Mouse (Mus musculus): Measurements from ENCODE around the gene Sspo. TPM values are rescaled to one million over a fixed set of nuclear protein-coding genes. Genes with fewer than 3 reads are reported as not detected.

Sspo gene
- polyA plus RNA-seq, 1 experiment from 2014 or later, result 0.61 TPM

- H3K4me2 ChIP-seq, result peak overlapping the region; percentile 64
- H3K27me3 ChIP-seq (replicated peaks), result peaks cover 35% of the 10 kb centered on the region
- ATAC-seq (ENCODE audit: insufficient number of reproducible peaks, low FRiP score), result no peak
- H3K27ac ChIP-seq (ENCODE audit: poor library complexity, severe bottlenecking), result no peak overlapping the region
- no peaks in the 10 kb centered on the region for H3K9me3 ChIP-seq (replicated peaks)
- H3K4me1 ChIP-seq (replicated peaks), result peaks cover 71% of the 10 kb centered on the region
- no peak overlapping the region for H3K9ac ChIP-seq
- peaks cover 54% of the 10 kb centered on the region for H3K36me3 ChIP-seq
- H3K4me3 ChIP-seq, result peak overlapping the region; percentile 33
- 42% methylated on average over 35 of the region's 35 CpGs for WGBS
These were observed 10.2 kb upstream of the Sspo start for GRCm38 (mm10) chr6:48437679-48438376.

DNA sequence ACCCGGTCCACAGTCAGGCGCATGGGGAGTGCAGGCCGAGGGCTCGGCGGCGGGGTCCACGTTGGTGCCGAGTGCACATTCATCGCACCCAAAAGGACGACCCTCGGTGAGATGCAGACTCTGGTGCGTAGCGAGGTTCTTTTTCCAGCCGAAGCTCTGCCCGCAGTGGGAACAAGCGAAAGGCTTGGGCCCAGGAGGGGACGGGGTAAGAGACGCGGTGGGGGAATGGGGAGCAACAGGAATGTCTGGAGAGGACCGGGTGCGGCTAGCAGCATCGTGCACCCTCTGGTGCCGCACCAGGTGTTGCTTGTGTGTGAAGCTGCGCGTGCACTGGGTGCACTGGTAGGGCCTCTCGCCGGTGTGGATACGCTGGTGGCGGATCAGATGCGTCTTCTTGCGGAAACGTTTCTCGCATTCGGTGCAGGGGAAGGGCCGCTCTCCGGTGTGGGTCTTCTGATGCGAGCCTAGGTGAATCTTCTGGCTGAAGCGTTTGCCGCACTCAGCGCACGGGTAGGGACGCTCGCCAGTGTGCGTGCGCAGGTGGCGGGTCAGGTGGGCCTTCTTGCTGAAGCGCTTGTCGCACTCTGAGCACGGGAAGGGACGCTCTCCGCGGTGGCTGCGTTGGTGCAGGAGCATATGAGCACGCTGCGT is 9.4 kb upstream of the Sspo start:
- peaks cover 54% of the 10 kb centered on the region for H3K36me3 ChIP-seq
- ATAC-seq (ENCODE audit: insufficient number of reproducible peaks, low FRiP score), result 0 out of 2 replicates have a peak, but pooled peaks have one; percentile 7
- no peaks in the 10 kb centered on the region for H3K9me3 ChIP-seq (replicated peaks)
- peak overlapping the region; percentile 64 for H3K4me2 ChIP-seq
- H3K9ac ChIP-seq, result peak overlapping the region; percentile 39; the same call in 1 of the 2 replicates
- 33% methylated on average over 55 of the region's 55 CpGs for WGBS
- peaks cover 69% of the 10 kb centered on the region for H3K4me1 ChIP-seq (replicated peaks)
- peak overlapping the region; percentile 33 for H3K4me3 ChIP-seq
- H3K27me3 ChIP-seq (replicated peaks), result peaks cover 35% of the 10 kb centered on the region
- H3K27ac ChIP-seq (ENCODE audit: poor library complexity, severe bottlenecking), result no peak overlapping the region

DNA sequence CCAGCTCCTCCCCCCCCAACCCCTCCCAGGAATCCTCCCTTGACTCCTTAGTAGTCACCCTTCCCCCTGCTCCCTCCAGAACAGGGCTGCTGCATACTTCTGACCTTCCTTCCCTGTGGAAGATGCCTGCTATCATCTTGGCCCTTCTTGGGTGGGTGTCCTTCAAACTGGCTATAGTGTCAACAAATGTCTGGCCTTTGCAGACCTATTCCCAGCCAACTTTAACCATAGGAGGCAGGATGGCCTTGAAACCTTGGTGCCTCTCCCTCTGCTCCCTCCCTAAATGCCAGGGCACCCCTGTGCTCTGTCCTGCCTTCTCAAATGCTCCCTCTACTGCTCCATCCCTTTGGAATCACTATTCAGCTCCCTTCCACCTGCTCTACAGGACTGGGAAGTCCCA is 8.4 kb upstream of the Sspo start:
- peaks cover 70% of the 10 kb centered on the region for H3K4me1 ChIP-seq (replicated peaks)
- H3K36me3 ChIP-seq, result peaks cover 54% of the 10 kb centered on the region
- H3K27me3 ChIP-seq (replicated peaks), result peaks cover 35% of the 10 kb centered on the region
- H3K4me3 ChIP-seq, result no peak overlapping the region
- no peak for ATAC-seq (ENCODE audit: insufficient number of reproducible peaks, low FRiP score)
- no peak overlapping the region for H3K27ac ChIP-seq (ENCODE audit: poor library complexity, severe bottlenecking)
- peak overlapping the region; percentile 64; the same call in 1 of the 2 replicates for H3K4me2 ChIP-seq
- H3K9me3 ChIP-seq (replicated peaks), result no peaks in the 10 kb centered on the region
- no peak overlapping the region for H3K9ac ChIP-seq

DNA sequence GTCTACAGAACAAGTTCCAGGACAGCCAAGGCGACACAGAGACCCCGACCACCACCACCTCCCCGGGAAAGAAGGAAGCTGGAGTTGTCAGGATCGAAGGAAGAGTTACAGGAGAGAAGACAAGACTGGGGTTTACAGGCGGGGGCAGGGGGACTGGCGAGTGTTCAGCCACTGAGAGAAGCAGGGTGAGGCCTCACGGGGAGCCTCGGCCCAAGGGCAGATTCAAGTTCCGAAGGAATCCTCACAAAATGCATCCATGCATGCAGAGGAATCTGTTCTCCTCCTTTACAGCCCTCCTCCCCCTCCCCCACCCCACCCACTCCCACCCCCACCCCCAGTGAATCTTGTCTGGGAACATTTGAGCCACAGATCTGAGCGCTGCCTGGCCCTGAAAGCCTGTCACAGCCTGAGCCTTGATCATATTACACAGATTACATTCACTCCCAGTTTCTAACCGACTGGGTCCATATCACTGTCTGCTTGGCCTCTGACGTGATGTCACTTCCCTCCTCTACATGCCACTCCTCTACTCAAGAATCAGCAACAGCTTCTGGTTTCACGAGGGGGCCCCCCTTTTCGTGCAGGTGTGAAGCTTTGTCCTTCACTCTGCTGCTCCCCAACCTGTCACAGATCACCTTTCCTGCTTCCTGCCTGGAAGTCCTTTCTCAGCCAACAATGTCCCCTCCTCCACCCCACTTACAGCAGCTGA is 7.6 kb upstream of the Sspo start:
- 35% methylated on average over 14 of the region's 14 CpGs for WGBS
- Histone ChIP-seq H3K9me3 (replicated peaks) (no peaks in the 10 kb centered on the region), H3K36me3 (peaks cover 54% of the 10 kb centered on the region), H3K27me3 (replicated peaks) (peaks cover 35% of the 10 kb centered on the region), H3K4me1 (replicated peaks) (peaks cover 62% of the 10 kb centered on the region), H3K9ac (no peak overlapping the region), H3K4me2 (no peak overlapping the region), H3K27ac (ENCODE audit: poor library complexity, severe bottlenecking) (no peak overlapping the region), H3K4me3 (no peak overlapping the region)
- ATAC-seq (ENCODE audit: insufficient number of reproducible peaks, low FRiP score), result no peak

- Histone ChIP-seq H3K27ac (ENCODE audit: poor library complexity, severe bottlenecking) (peak overlapping the region; percentile 95), H3K4me2 (peak overlapping the region; percentile 92), H3K9ac (peak overlapping the region; percentile 93), H3K4me1 (replicated peaks) (peaks cover 49% of the 10 kb centered on the region), H3K27me3 (replicated peaks) (peaks cover 20% of the 10 kb centered on the region), H3K4me3 (peak overlapping the region; percentile 89), H3K36me3 (peaks cover 33% of the 10 kb centered on the region), H3K9me3 (replicated peaks) (no peaks in the 10 kb centered on the region)
- ATAC-seq (ENCODE audit: insufficient number of reproducible peaks, low FRiP score), result peak; percentile 87
- WGBS, result 2% methylated on average over 19 of the region's 19 CpGs
These were observed 4.3 kb upstream of the Sspo start for GRCm38 (mm10) chr6:48443592-48444309.

DNA sequence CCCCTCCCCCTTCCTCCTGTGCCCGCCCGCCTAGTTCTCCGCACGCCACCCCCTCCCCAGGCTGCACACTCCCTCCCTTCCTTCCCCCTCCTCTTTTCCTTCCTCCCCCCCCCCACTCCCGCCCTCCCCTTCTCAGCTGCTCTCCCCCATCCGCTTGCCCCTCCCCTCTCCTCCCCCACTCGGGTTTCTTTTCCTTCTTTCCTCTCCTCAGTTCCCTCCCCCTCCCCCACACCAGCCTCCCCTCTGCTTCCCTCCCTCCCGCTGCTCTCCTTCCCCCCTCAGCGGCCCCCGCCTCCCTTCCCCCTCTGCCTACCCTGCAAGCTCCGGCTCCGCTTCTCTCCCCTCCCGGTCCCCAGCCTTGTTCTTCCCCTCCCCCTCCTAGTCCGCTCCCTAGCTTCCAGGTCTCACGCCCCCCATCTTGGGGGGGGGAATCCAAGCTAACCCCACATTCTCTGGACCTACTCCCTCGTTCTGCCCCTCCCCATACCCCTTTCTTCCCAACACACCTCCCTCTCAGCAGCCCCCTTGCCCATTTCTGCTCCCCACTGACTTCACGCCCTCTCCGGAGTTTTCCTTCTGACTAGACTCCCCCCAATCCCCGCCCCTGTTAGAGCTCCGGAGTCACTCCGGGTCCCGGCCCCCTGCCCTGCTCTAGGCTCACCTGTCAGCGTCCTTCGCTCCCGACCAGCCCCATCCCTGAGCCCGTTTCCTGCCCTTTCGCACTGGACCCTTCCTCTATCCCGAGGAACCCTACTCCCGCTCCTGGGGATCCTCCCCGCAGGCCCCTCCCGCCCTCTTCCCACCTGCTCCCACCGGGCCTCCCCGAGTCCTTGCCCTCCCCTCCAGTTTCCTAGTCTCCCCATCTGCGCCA is 3.5 kb upstream of the Sspo start:
- H3K4me2 ChIP-seq, result peak overlapping the region; percentile 92
- WGBS, result 1% methylated on average over 33 of the region's 34 CpGs
- peak overlapping the region; percentile 95 for H3K27ac ChIP-seq (ENCODE audit: poor library complexity, severe bottlenecking)
- peaks cover 25% of the 10 kb centered on the region for H3K36me3 ChIP-seq
- peak; percentile 71 for ATAC-seq (ENCODE audit: insufficient number of reproducible peaks, low FRiP score)
- H3K4me3 ChIP-seq, result peak overlapping the region; percentile 89
- peak overlapping the region; percentile 93 for H3K9ac ChIP-seq
- H3K9me3 ChIP-seq (replicated peaks), result no peaks in the 10 kb centered on the region
- peaks cover 41% of the 10 kb centered on the region for H3K4me1 ChIP-seq (replicated peaks)
- peaks cover 12% of the 10 kb centered on the region for H3K27me3 ChIP-seq (replicated peaks)

GRCm38 (mm10) chr6:48445181-48446101 is 2.6 kb upstream of the Sspo start, which contains the start of gene Zfp467:
Gene Zfp467 (minus strand): TSS chr6:48445825.
- H3K27ac ChIP-seq (ENCODE audit: poor library complexity, severe bottlenecking), result peak within 1 kb of the TSS; percentile 95
- ATAC-seq (ENCODE audit: insufficient number of reproducible peaks, low FRiP score), result peak; percentile 40
- H3K9ac ChIP-seq, result peak within 1 kb of the TSS; percentile 93

DNA sequence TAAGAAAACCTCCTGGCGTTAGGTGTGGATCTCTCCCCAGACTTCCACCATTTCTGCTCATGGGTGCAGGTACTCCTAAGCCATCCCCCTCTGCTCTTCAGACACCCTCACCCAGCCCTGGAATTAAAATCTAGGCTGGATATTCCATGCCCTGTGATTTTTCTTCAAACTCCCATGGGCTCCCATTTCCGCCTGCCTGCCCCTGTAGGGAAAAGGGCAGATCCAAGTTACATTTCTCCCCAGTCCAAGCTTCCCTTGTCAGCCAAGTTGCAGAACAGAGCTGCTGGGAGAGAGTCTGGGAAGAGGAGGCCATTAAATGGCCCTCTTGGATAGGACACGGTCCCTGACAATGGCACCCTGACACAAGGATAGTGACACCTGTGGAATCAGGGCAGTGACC is 1.8 kb upstream of the Sspo start:
- H3K27ac ChIP-seq (ENCODE audit: poor library complexity, severe bottlenecking), result peak overlapping the region; percentile 95
- H3K4me2 ChIP-seq, result peak overlapping the region; percentile 92
- no peaks in the 10 kb centered on the region for H3K9me3 ChIP-seq (replicated peaks)
- H3K4me3 ChIP-seq, result peak overlapping the region; percentile 89
- H3K36me3 ChIP-seq, result peaks cover 15% of the 10 kb centered on the region
- H3K27me3 ChIP-seq (replicated peaks), result 0 out of 2 replicates have a peak, but pooled peaks cover 6% of the 10 kb centered on the region
- no peak for ATAC-seq (ENCODE audit: insufficient number of reproducible peaks, low FRiP score)
- peaks cover 24% of the 10 kb centered on the region for H3K4me1 ChIP-seq (replicated peaks)
- 37% methylated on average over 3 of the region's 3 CpGs for WGBS
- peak overlapping the region; percentile 93 for H3K9ac ChIP-seq

More at GRCm38 (mm10) chr6:48445181-48446101, 2.6 kb upstream of the Sspo start, which contains the start of gene Zfp467:
- Histone ChIP-seq H3K36me3 (peaks cover 18% of the 10 kb centered on the region), H3K4me1 (replicated peaks) (peaks cover 32% of the 10 kb centered on the region), H3K27me3 (replicated peaks) (0 out of 2 replicates have a peak, but pooled peaks cover 8% of the 10 kb centered on the region), H3K4me2 (peak within 1 kb of the TSS; percentile 92), H3K4me3 (peak within 1 kb of the TSS; percentile 89), H3K9me3 (replicated peaks) (no peaks in the 10 kb centered on the region)
- WGBS, result under 1% methylated on average over 62 of the region's 65 CpGs

DNA sequence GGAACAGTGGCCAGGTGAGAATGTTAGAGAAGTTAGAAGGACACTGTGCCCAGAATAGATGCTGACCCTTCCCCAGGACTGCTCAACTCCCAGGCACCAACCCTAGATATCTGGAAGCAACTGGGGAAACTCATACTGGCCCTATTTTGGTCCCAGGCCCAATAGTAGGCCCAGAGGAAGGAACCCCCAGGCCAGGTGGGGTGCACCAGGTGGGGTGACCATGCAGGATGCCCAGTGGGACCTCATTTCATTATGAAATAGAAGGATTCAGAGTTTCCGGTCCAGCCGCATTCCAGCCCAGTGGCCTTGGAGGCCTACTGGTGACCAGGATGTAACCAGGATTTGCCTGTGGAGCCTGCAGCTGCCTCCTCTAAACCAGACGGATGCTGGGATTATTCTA is 1.1 kb upstream of the Sspo start:
- 77% methylated on average over 3 of the region's 3 CpGs for WGBS
- H3K27me3 ChIP-seq (replicated peaks), result 0 out of 2 replicates have a peak, but pooled peaks cover 4% of the 10 kb centered on the region
- no peak overlapping the region; the same call in 1 of the 2 replicates for H3K4me2 ChIP-seq
- ATAC-seq (ENCODE audit: insufficient number of reproducible peaks, low FRiP score), result no peak
- H3K36me3 ChIP-seq, result peaks cover 9% of the 10 kb centered on the region
- H3K4me1 ChIP-seq (replicated peaks), result peaks cover 24% of the 10 kb centered on the region
- no peak overlapping the region for H3K9ac ChIP-seq
- no peak overlapping the region for H3K4me3 ChIP-seq
- H3K27ac ChIP-seq (ENCODE audit: poor library complexity, severe bottlenecking), result no peak overlapping the region; the same call in 1 of the 2 replicates
- no peaks in the 10 kb centered on the region for H3K9me3 ChIP-seq (replicated peaks)
